Mouse (Mus musculus): ENCODE results near the gene Cldn5. TPM values are rescaled to one million over a fixed set of nuclear protein-coding genes. Genes with fewer than 3 reads are reported as not detected.

Gene Cldn5
- under 1 TPM; 0.16 to 0.49 TPM for polyA plus RNA-seq (2017; shearing (Covaris generic))

DNA sequence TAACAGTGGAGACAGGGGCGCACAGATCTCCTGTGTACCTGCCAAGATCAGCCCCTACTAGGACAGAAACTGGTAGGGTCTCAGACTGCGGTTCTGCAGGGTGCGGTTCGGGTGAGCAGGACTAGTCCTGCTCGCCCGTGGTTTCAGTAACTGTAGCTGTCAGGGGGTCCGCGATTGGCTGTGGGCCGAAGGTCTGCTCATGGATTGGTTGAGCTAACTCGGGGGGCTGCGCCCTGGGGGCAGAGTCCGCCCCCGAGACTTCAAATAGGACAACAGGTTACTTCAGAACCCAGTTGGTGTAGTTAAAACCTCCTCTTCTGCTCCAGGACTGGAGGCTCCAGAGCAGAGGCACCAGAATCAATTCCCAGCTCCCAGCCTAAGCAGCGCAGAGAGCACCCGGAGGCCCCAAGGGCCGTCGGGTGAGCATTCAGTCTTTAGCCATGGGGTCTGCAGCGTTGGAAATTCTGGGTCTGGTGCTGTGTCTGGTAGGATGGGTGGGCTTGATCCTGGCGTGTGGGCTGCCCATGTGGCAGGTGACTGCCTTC lies at the start of gene Cldn5:
Cldn5 (plus strand) TSS at position 292 of the 545 bp plus-strand sequence.

DNA sequence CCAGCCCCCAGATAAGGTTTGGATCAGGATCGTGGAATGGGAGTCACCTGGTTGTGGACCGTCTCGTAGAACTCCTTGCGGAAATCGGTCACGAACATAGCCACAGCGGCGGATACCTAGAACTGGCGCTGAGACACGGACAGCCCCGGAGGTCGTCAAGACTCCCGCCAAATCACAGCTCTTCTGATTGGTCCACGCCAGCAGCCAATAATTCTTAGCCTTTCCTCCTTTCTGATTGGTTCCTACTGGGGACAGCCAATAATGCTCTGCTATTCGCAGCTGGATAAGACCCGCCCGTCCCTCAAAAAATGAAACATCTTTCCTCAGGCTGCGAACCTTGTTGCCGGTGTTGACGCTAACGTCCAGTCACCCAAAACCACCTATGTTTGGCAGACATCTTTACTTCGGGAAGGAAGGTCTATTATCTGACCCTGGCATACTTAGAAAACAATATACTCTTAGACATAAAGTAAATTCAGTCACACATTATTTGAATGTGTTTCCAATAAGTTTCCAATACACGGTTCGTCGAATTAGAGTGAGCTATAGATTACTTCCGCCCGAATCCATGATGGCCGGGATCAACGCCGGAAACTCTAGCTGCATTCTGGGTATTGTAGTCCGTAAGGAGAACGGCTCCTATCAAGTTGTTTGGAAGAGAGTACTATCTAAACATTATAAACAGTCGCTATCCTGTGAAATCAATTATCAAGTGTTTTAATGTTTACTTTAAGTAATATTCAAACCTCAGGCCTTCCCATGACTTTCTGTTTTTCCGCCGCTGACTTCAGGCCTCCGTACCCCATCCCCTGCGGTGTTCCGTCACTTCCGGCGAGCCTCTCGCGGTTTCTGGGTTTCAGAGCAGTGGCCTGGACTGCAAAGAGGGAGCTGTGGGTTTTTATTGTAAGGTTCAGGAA lies 35.1 kb downstream of the Cldn5 start, which contains the start of the genes Ufd1 and Cdc45:
Ufd1 (plus strand) TSS at position 312 of the 917 bp plus-strand sequence.
Cdc45 (minus strand) TSS at position 520 of the 917 bp plus-strand sequence.

Other genes with a start within 250 kb of the Cldn5 start
- under 1 TPM in 1 of 2 experiments, not detected in 1; 0.39 TPM for gene Tbx1, start 186.2 kb upstream of the Cldn5 start, polyA plus RNA-seq (2017; shearing (Covaris generic))
- gene Gp1bb, start 154.4 kb upstream of the Cldn5 start, polyA plus RNA-seq (2017; shearing (Covaris generic)): under 1 TPM in 1 of 2 experiments, not detected in 1; 0.18 TPM
- gene Gm49601, start 150.4 kb upstream of the Cldn5 start, polyA plus RNA-seq (2017; shearing (Covaris generic)): not detected
- under 1 TPM in 1 of 2 experiments, not detected in 1; 0.91 TPM for gene Sept5, start 146.9 kb upstream of the Cldn5 start, polyA plus RNA-seq (2017; shearing (Covaris generic))
- 100 to 1,000 TPM; 120 to 159 TPM for gene Ufd1, start 34.9 kb downstream of the Cldn5 start, polyA plus RNA-seq (2017; shearing (Covaris generic))
- 10 to 100 TPM; 14.8 to 19.0 TPM for gene Cdc45, start 35.1 kb downstream of the Cldn5 start, polyA plus RNA-seq (2017; shearing (Covaris generic))
- 10 to 100 TPM; 65.2 to 95.3 TPM for gene 2510002D24Rik, start 59.7 kb downstream of the Cldn5 start, polyA plus RNA-seq (2017; shearing (Covaris generic))
- gene Gm28539, start 59.7 kb downstream of the Cldn5 start, polyA plus RNA-seq (2017; shearing (Covaris generic)): not detected
- gene Mrpl40, start 100.0 kb downstream of the Cldn5 start, polyA plus RNA-seq (2017; shearing (Covaris generic)): 10 to 100 TPM; 92.6 to 93.2 TPM
- 10 to 100 TPM; 19.8 to 23.5 TPM for gene Hira, start 100.2 kb downstream of the Cldn5 start, polyA plus RNA-seq (2017; shearing (Covaris generic))

Data from activated CD4-positive, CD25-positive, alpha-beta regulatory T cell (primary cell).